Mouse (Mus musculus) embryonic facial prominence, embryonic 14.5 days (tissue): ENCODE data around the gene Vps8. TPM values are rescaled to one million over a fixed set of nuclear protein-coding genes. Genes with fewer than 3 reads are reported as not detected.
A peak's percentile ranks its signal among the peaks of the same experiment; 100 is the strongest.

Experiments used
- ATAC-seq: fragments of 200-750 bp; cut with Nextera tagmentation; 2 replicates; pipeline ENCODE4 v1.8.0; 2017; ENCODE audit warnings: low read depth, moderate number of reproducible peaks, moderate TSS enrichment
- DNase-seq: peaks from one replicate; pipeline ENCODE4 v3.0.0-alpha.2; 2015; ENCODE audit warnings: low spot score
- H3K27ac ChIP-seq: fragments of 300-500 bp; sonication (generic); replicated peaks from 2 replicates; pipeline ENCODE4 v1.5.1; 2014; ENCODE audit warnings: low read depth, mild to moderate bottlenecking, low read length, moderate library complexity
- H3K27me3 ChIP-seq: fragments of 300-500 bp; sonication (generic); replicated peaks from 2 replicates; pipeline ENCODE4 v1.6.1; 2014; ENCODE audit warnings: low read length; ENCODE audit not compliant: control insufficient read depth, insufficient read depth
- H3K36me3 ChIP-seq: fragments of 300-500 bp; sonication (generic); 2 replicates; pipeline ENCODE4 v1.6.1; 2014; ENCODE audit warnings: low read length, mixed read lengths; ENCODE audit not compliant: control insufficient read depth, insufficient read depth
- H3K4me1 ChIP-seq: fragments of 300-500 bp; sonication (generic); 2 replicates; pipeline ENCODE4 v1.6.1; 2014; ENCODE audit warnings: antibody characterized with exemption, low read length; ENCODE audit not compliant: control insufficient read depth, insufficient read depth
- H3K4me2 ChIP-seq: fragments of 300-500 bp; sonication (generic); 2 replicates; pipeline ENCODE4 v1.6.1; 2014; ENCODE audit warnings: low read depth, mild to moderate bottlenecking, low read length, moderate library complexity, mixed read lengths
- H3K4me3 ChIP-seq: fragments of 300-500 bp; sonication (generic); 2 replicates; pipeline ENCODE4 v1.5.1; 2014; ENCODE audit warnings: low read depth, mild to moderate bottlenecking, low read length
- H3K9ac ChIP-seq: fragments of 300-500 bp; sonication (generic); 2 replicates; pipeline ENCODE4 v1.6.1; 2014; ENCODE audit warnings: low read depth, mild to moderate bottlenecking, low read length, moderate library complexity, mixed read lengths
- H3K9me3 ChIP-seq: fragments of 300-500 bp; sonication (generic); 2 replicates; pipeline ENCODE4 v1.6.1; 2016; ENCODE audit warnings: low read length; ENCODE audit not compliant: control insufficient read depth
- WGBS: fragments of 180-500 bp; shearing (Covaris S2); extraction: QIAGEN DNeasy Blood & Tissue Kit; methylation state at CpG from one replicate; pipeline ENCODE4 v1.1.7; 2014; 5-methylcytosine and 5-hydroxymethylcytosine counted together
- polyA plus RNA-seq: library from polyadenylated mRNA; unstranded; fragments of >200 nt; fragmentation: Nextera tagmentation; extraction: Ambion mirVana; gene quantifications from 2 replicates; pipeline ENCODE4 v1.2.1, GENCODE M21; 2014

The Vps8 gene
- polyA plus RNA-seq, 1 experiment from 2014 or later = 18.0 TPM

GRCm38 (mm10) chr16:21595539-21595938, 172.6 kb downstream of the Vps8 start:
- no peaks in the 10 kb centered on the region for H3K4me1 ChIP-seq
- no peak overlapping the region for H3K4me2 ChIP-seq
- ATAC-seq (no peak; the same call in 1 of the 2 replicates), DNase-seq (peak; percentile 47)
- WGBS = 45% methylated on average over 6 of the region's 6 CpGs
- no peaks in the 10 kb centered on the region for H3K27me3 ChIP-seq
- no peak overlapping the region for H3K4me3 ChIP-seq
- H3K27ac ChIP-seq = no peak overlapping the region
- H3K9me3 ChIP-seq = no peaks in the 10 kb centered on the region
- no peak overlapping the region for H3K9ac ChIP-seq
- no peaks in the 10 kb centered on the region for H3K36me3 ChIP-seq

DNA sequence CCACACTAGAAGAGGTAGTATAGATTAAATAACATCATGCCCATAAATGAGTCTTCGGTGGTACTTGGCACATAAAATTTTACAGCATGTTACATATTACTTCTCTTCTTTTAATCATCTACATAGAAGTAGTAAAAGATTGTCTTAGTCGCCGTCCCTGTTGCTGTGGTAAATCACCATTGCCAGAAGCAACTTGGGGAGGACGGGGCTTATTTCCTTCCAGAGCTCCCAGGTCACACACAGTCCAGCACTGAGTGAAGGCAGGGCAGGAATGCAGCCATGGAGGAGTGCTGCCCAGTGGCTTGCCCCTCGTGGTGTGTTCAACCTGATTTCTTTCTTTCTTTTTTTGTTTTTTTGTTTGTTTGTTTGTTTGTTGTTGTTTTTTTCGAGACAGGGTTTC, 181.4 kb downstream of the Vps8 start:
- ATAC-seq = no peak
- 85% methylated on average over 6 of the region's 6 CpGs for WGBS
- Histone ChIP-seq H3K4me1 (0 out of 2 replicates have a peak, but pooled peaks cover 5% of the 10 kb centered on the region), H3K4me3 (no peak overlapping the region), H3K27ac (no peak overlapping the region), H3K9me3 (no peaks in the 10 kb centered on the region), H3K4me2 (no peak overlapping the region), H3K9ac (no peak overlapping the region), H3K27me3 (no peaks in the 10 kb centered on the region), H3K36me3 (no peaks in the 10 kb centered on the region)
- DNase-seq = no peak

GRCm38 (mm10) chr16:21606249-21607020, 183.5 kb downstream of the Vps8 start:
- ATAC-seq = no peak
- 0 out of 2 replicates have a peak, but pooled peaks cover 5% of the 10 kb centered on the region for H3K4me1 ChIP-seq
- WGBS = 71% methylated on average over 6 of the region's 6 CpGs
- no peak overlapping the region for H3K9ac ChIP-seq
- no peak overlapping the region for H3K4me3 ChIP-seq
- no peak for DNase-seq
- no peaks in the 10 kb centered on the region for H3K27me3 ChIP-seq
- no peak overlapping the region for H3K4me2 ChIP-seq
- H3K36me3 ChIP-seq = no peaks in the 10 kb centered on the region
- no peaks in the 10 kb centered on the region for H3K9me3 ChIP-seq
- no peak overlapping the region for H3K27ac ChIP-seq

DNA sequence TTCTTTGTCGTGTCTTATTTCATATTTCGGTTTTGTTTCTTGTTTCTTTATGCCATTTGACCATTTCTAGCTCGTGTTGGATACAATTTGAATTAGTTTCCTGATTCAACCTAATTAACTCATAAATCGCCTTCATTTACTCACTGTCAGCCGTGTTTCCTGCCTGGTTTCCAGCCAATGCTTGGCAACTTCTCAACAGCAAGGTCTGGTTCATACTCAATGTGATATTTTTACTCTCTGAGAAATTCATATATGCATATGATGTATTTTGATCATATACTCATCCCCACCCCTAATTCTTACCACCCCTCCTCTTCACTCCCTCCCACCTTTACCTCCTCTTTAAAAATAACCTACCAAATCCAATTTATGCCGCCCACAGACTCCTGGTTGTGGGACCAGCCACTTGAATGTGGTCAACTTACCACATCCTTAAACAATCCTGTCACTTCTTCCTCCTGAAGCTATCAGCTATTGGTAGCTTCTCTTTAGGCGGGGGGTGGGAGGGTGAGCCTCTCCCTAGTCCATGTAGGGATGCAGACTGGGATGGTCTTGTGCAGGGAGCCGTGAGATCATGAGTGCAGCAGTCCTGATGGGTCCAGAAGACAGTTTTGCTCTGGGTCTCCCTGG, 184.2 kb downstream of the Vps8 start:
- DNase-seq = no peak
- no peak for ATAC-seq
- Histone ChIP-seq H3K36me3 (no peaks in the 10 kb centered on the region), H3K4me1 (0 out of 2 replicates have a peak, but pooled peaks cover 5% of the 10 kb centered on the region), H3K9me3 (no peaks in the 10 kb centered on the region), H3K4me3 (no peak overlapping the region), H3K9ac (no peak overlapping the region), H3K27me3 (no peaks in the 10 kb centered on the region), H3K4me2 (no peak overlapping the region), H3K27ac (no peak overlapping the region; the same call in 1 of the 2 replicates)
- 70% methylated on average over 8 of the region's 8 CpGs for WGBS

DNA sequence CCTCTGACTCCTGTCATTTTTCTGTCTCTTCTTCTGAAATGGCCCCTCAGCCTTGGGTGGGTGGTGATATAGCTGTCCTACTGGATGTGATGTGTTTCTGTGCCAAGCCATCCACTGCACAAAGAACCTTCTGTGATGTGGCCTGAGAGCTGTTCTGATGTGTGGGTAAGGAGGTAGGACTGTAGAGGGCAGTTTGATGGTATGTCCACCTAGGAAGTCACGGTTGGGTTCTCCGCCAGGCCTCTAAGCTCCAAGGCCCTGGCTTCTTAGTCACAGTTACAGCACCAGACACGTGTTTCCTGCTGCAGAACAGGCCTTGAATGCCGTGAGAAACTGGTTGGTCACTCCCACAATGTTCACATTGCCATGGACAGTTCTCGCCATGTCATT, 184.7 kb downstream of the Vps8 start:
- 0 out of 2 replicates have a peak, but pooled peaks cover 5% of the 10 kb centered on the region for H3K4me1 ChIP-seq
- H3K9me3 ChIP-seq = no peaks in the 10 kb centered on the region
- H3K4me2 ChIP-seq = no peak overlapping the region
- no peaks in the 10 kb centered on the region for H3K36me3 ChIP-seq
- WGBS = 71% methylated on average over 5 of the region's 5 CpGs
- DNase-seq (no peak), ATAC-seq (no peak)
- no peak overlapping the region for H3K4me3 ChIP-seq
- no peak overlapping the region for H3K9ac ChIP-seq
- no peaks in the 10 kb centered on the region for H3K27me3 ChIP-seq
- no peak overlapping the region; the same call in 1 of the 2 replicates for H3K27ac ChIP-seq

- H3K9me3 ChIP-seq = no peaks in the 10 kb centered on the region
- H3K27ac ChIP-seq = no peak overlapping the region; the same call in 1 of the 2 replicates
- H3K27me3 ChIP-seq = no peaks in the 10 kb centered on the region
- 0 out of 2 replicates have a peak, but pooled peaks cover 5% of the 10 kb centered on the region for H3K4me1 ChIP-seq
- H3K9ac ChIP-seq = no peak overlapping the region
- ATAC-seq (peak; percentile 63; the same call in 1 of the 2 replicates), DNase-seq (peak; percentile 17)
- H3K4me3 ChIP-seq = no peak overlapping the region
- WGBS = 72% methylated on average over 10 of the region's 10 CpGs
- H3K36me3 ChIP-seq = no peaks in the 10 kb centered on the region
- H3K4me2 ChIP-seq = no peak overlapping the region
These were observed 185.4 kb downstream of the Vps8 start for GRCm38 (mm10) chr16:21608176-21608865.

DNA sequence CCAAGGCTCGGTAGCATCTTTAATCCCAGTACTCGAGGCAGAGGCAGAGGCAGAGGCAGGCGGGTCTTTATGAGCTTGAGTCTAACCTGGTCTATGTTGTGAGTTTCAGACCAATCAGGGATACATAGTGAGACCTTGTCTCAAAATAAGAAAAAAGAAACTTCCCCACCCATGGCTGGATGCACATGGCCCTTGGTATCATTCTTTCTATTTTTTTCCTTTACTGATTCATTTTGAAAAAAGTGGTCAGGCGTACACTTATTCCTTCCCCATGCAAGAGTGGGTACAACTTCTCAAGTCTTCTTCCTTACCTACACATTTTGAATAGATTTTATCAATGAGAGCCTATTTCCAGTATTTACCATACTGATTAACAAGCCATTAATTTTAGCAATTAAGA, 187.6 kb downstream of the Vps8 start:
- Histone ChIP-seq H3K4me1 (0 out of 2 replicates have a peak, but pooled peaks cover 5% of the 10 kb centered on the region), H3K4me2 (no peak overlapping the region), H3K27ac (no peak overlapping the region), H3K36me3 (no peaks in the 10 kb centered on the region), H3K9me3 (no peaks in the 10 kb centered on the region), H3K27me3 (no peaks in the 10 kb centered on the region), H3K4me3 (no peak overlapping the region), H3K9ac (no peak overlapping the region)
- WGBS = 84% methylated on average over 4 of the region's 4 CpGs
- DNase-seq (no peak), ATAC-seq (no peak)

- no peaks in the 10 kb centered on the region for H3K27me3 ChIP-seq
- ATAC-seq (no peak), DNase-seq (peak; percentile 26)
- 0 out of 2 replicates have a peak, but pooled peaks cover 4% of the 10 kb centered on the region for H3K9me3 ChIP-seq
- 55% methylated on average over 7 of the region's 7 CpGs for WGBS
- H3K4me1 ChIP-seq = no peaks in the 10 kb centered on the region
- no peak overlapping the region for H3K4me2 ChIP-seq
- no peak overlapping the region for H3K27ac ChIP-seq
- no peak overlapping the region for H3K9ac ChIP-seq
- H3K36me3 ChIP-seq = no peaks in the 10 kb centered on the region
- no peak overlapping the region for H3K4me3 ChIP-seq
These were observed 192.9 kb downstream of the Vps8 start for GRCm38 (mm10) chr16:21615802-21616201.
